Comparison of ENCODE assay signal across 8 mouse cellular contexts in the genomic region with DNA sequence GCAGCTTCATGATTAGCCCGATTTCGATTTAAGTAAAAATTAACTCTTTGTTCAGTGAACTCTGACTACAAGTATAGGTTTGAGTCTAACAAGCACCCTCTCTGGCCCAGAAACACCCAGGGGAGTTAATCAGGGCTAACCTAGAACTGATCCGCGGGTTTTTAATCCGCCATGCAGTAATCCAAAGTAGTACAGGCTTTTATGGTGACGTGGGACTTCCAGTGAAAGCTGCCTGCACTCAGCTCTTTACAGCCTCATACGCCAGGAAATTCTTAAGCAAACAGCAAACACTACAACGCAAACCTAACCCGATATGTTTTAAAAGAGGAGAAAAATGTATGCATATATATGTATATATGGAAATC. TPM values are rescaled to one million over a fixed set of nuclear protein-coding genes. Genes with fewer than 3 reads are reported as not detected.
DNase-seq lines count a peak whose midpoint lies in the region; ATAC-seq and TF ChIP-seq lines count a peak whose summit lies in the region.

No protein-coding gene starts in this region.

- H3K36me3 ChIP-seq in testis, adult 2 months (ENCODE audit: control insufficient read depth, insufficient read depth, low read length) = no peaks in the 10 kb centered on the region
- H3K36me3 ChIP-seq in liver, embryonic 11.5 days (ENCODE audit: control insufficient read depth, insufficient read depth, low read length) = no peaks in the 10 kb centered on the region
- no peaks in the 10 kb centered on the region for H3K36me3 ChIP-seq in stomach, postnatal 0 days (ENCODE audit: control insufficient read depth, insufficient read depth, low read length)

- peak overlapping the region; percentile 64 for H3K9ac ChIP-seq in liver, embryonic 11.5 days (ENCODE audit: low read depth, low read length)
- peak overlapping the region; percentile 47 for H3K9ac ChIP-seq in stomach, postnatal 0 days (ENCODE audit: low read length)

- no peaks in the 10 kb centered on the region for H3K9me3 ChIP-seq in liver, embryonic 11.5 days (ENCODE audit: control insufficient read depth, low read length)
- no peaks in the 10 kb centered on the region for H3K9me3 ChIP-seq in stomach, postnatal 0 days (ENCODE audit: control insufficient read depth, low read length)

- H3K4me3 ChIP-seq in testis, adult 2 months (ENCODE audit: control insufficient read depth, low read depth, low read length) = peak overlapping the region; percentile 68
- peak overlapping the region; percentile 98 for H3K4me3 ChIP-seq in liver, embryonic 11.5 days (ENCODE audit: low read depth, low read length)
- peak overlapping the region; percentile 51 for H3K4me3 ChIP-seq in stomach, postnatal 0 days (ENCODE audit: low read depth, low read length)

- peaks cover 4% of the 10 kb centered on the region for H3K27me3 ChIP-seq in testis, adult 2 months (ENCODE audit: control insufficient read depth, insufficient read depth, low read length)
- no peaks in the 10 kb centered on the region for H3K27me3 ChIP-seq in liver, embryonic 11.5 days (replicated peaks; ENCODE audit: control insufficient read depth, insufficient read depth, low read length)
- H3K27me3 ChIP-seq in stomach, postnatal 0 days (ENCODE audit: control insufficient read depth, insufficient read depth, low read length) = no peaks in the 10 kb centered on the region

- no peak for TF ChIP-seq CTCF in testis, adult 2 months (IDR thresholded peaks at IDR 0.05; ENCODE audit: control insufficient read depth, insufficient read depth, insufficient replicate concordance, low read depth, low read length)
- no peak for TF ChIP-seq CTCF in stomach, postnatal 0 days (IDR thresholded peaks at IDR 0.05; ENCODE audit: low read depth)

- no peak for TF ChIP-seq POLR2A in testis, adult 2 months (IDR thresholded peaks at IDR 0.05; ENCODE audit: control insufficient read depth, low read depth, low read length)

- no peaks in the 10 kb centered on the region; the same call in 1 of the 2 replicates for H3K4me1 ChIP-seq in testis, adult 2 months (ENCODE audit: control insufficient read depth, insufficient read depth, low read length)
- H3K4me1 ChIP-seq in liver, embryonic 11.5 days (replicated peaks; ENCODE audit: control insufficient read depth, insufficient read depth, low read length) = peaks cover 10% of the 10 kb centered on the region
- 0 out of 2 replicates have a peak, but pooled peaks cover 3% of the 10 kb centered on the region for H3K4me1 ChIP-seq in stomach, postnatal 0 days (replicated peaks; ENCODE audit: control insufficient read depth, insufficient read depth)

- TF ChIP-seq EP300 in stomach, postnatal 0 days (optimal IDR thresholded peaks at IDR 0.05) = no peak

- H3K4me2 ChIP-seq in liver, embryonic 11.5 days = peak overlapping the region; percentile 79
- H3K4me2 ChIP-seq in stomach, postnatal 0 days (replicated peaks; ENCODE audit: low read depth) = peak overlapping the region; percentile 53

- peak; percentile 7; the same call in 1 of the 2 replicates for ATAC-seq in frontal cortex, adult (ENCODE audit: low TSS enrichment)
- ATAC-seq in liver, embryonic 11.5 days (replicated peaks; ENCODE audit: low FRiP score) = no peak
- ATAC-seq in stomach, postnatal 0 days (ENCODE audit: low FRiP score, low TSS enrichment) = no peak

- DNase-seq in frontal cortex, adult 2 months (ENCODE audit: extremely low spot score in 1 of 2, low spot score in 1 of 2) = no peak
- DNase-seq in testis, postnatal 10 days (ENCODE audit: low spot score) = no peak
- no peak for DNase-seq in liver, embryonic 11.5 days (ENCODE audit: low spot score)
- no peak for DNase-seq in stomach, postnatal 0 days (ENCODE audit: low spot score)
- no peak for DNase-seq in frontal cortex, postnatal 14 days (ENCODE audit: low spot score in 2 of 2)
- DNase-seq in spleen, postnatal 36 days (ENCODE audit: low spot score in 2 of 2) = no peak

- no peak overlapping the region; the same call in 1 of the 2 replicates for H3K27ac ChIP-seq in testis, adult 2 months (ENCODE audit: control insufficient read depth, insufficient read depth, low read depth, low read length)
- peak overlapping the region; percentile 73 for H3K27ac ChIP-seq in liver, embryonic 11.5 days (ENCODE audit: low read depth, low read length)
- H3K27ac ChIP-seq in stomach, postnatal 0 days (replicated peaks) = peak overlapping the region; percentile 69

- 15% methylated on average over 9 of the region's 9 CpGs for WGBS in liver, embryonic 11.5 days
- WGBS in stomach, postnatal 0 days = 4% methylated on average over 9 of the region's 9 CpGs

RNA-seq across cellular contexts. Expression of a gene that starts 0.9 kb away (rescaled TPM):
- polyA plus RNA-seq in frontal cortex, adult 2 months (2012; rRNA removed) = 14.5 and 14.9 TPM in 2 replicates
- 1.1 TPM in 2 replicates for polyA plus RNA-seq in testis, adult 2 months (2012; rRNA removed)
- polyA plus RNA-seq in liver, embryonic 11.5 days (2014; fragmentation: Nextera tagmentation; extraction: Ambion mirVana) = 13.5 and 13.7 TPM in 2 replicates
- 2.5 and 2.6 TPM in 2 replicates for polyA plus RNA-seq in stomach, postnatal 0 days (2015; fragmentation: Nextera tagmentation; extraction: Ambion mirVana)
